Mouse (Mus musculus) lung, postnatal 25 days (tissue): ENCODE data around the gene Dppa2.

Experiments used
- DNase-seq: peaks from one replicate; pipeline ENCODE4 v3.0.0; 2022; ENCODE audit warnings: low spot score

The Dppa2 gene

DNA sequence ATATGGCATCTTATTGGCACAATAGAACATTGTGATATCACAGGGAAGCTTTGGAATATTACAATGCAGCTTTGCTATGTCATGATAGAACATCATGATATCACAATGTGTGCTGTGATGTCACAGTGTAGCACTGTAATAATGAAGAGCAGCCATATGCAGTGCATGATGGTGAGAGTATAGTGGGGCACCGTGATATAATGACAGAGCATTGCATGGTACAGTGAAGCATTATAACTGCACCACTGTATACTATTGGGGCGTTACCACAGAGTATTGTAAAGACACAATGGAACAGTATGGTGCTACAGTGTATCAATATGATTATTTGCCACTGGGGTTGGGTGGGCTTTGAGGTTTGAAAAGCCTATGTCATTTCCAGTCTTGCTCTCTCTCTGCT is 40.5 kb downstream of the Dppa2 start:
- DNase-seq: no peak

GRCm38 (mm10) chr16:48347246-48347645 is 43.5 kb downstream of the Dppa2 start:
- DNase-seq: no peak

DNA sequence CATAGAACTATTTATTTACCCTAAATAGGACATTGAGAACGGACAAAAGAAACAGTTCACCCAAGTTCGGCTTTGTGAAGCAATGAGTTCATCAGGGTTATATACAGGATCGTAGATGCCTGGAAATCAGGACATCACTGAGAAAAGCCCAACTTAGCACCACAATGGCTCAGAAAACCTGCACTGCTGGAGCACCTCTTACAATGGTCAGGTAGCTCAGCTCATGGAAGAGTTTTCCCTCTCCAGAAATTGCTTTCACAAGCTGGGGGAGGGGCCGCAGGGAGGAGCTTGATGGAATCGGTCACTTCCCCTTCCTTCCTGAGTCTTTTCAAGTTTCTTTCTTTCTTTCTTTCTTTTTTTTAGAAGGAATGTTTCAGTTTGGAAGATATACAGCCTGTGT is 52.0 kb downstream of the Dppa2 start:
- DNase-seq: no peak

DNA sequence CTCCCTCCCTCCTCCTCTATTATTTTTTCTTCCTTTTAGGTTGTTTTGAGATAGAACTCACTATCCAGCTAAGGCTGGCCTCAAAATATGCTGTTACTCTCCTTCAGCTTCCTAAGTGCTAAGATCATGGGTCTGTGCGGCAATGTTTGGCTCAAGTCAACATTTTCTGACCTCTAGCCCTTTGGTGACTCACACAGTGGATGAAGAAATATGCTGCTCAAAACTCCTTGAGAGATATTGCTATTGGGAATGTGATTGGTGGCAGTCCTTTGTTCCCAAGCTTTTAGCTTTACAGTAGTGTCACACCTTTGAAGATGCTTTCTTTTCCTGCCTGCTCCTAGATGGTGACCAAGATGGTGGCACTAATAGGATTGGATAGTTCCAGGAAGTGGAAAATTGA is 52.7 kb downstream of the Dppa2 start:
- DNase-seq: peak; percentile 32

DNA sequence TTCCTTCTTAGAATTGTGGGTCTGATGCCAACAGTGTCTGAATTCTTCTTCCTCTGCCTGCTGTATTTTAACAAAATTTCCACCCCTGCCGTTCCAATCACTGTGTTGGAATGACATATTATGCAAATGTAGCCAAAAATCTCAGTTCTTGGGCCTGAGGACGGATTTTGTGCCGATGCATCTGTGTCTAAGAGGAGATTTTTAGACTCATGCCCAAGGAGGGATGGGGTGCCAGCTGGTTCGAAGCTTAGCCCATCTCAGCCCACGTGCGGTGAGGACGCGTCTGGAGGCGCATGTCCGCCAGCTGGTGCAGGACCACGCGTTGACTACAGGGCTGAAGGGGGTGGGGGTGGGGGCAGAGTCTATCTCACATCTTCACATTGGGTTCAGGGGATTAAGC is 57.2 kb downstream of the Dppa2 start:
- no peak for DNase-seq

DNA sequence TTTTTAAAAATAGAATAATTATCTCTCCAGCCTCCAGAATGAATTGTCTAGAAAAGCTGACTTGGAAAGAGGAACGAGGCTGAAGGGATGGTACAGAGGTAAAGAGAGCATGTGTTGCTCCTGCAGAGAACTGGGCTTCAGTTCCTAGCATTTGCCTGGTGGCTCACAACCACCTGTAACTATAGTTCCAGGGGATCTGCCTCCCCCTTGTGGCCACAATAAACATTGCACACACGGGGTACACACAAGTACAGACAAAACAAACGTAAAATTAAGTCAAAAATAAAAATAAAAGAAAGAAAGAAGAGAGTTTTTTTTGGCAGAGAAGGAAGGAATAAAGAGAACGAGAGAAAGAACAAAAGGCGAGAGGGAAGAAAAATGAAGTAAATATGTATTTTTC is 63.1 kb downstream of the Dppa2 start:
- no peak for DNase-seq

GRCm38 (mm10) chr16:48368096-48368495 is 64.4 kb downstream of the Dppa2 start:
- no peak for DNase-seq
